Mouse (Mus musculus) liver, adult 2 months (tissue): Measurements from ENCODE around the gene Mrc2.

Experiments
- CTCF ChIP-seq: fragments of 200-500 bp; IDR thresholded peaks from 2 replicates; pipeline ENCODE4 v1.5.1; 2011; ENCODE audit warnings: low read depth, low read length, control low read depth
- POLR2A ChIP-seq: fragments of 200-500 bp; IDR thresholded peaks from 2 replicates; pipeline ENCODE4 v1.6.1; 2011; ENCODE audit warnings: low read length, control low read depth; ENCODE audit not compliant: insufficient read depth; ENCODE audit errors: extremely low read depth

DNA sequence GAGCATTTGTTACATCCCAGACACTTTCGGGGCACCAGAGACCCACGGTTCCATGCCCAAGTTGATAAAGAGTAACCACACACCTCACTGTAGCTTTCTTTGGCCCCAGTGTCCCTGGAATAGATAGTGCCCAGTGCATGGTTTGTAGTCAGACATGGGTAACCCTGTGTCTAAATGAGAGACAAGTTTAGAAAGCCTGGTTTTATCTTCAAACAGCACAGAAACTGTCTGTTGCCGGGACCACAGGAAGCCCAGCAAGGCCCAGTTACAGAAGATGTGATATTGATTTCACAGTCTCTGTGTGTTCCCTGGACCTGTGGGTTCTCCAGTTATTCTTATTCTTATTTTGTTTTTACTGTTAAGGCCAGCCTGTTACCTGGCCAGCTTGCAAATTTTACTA is 74.7 kb downstream of the Mrc2 start:
- TF ChIP-seq CTCF = no peak
- TF ChIP-seq POLR2A = no peak
